Mouse (Mus musculus): ENCODE data around the gene Vav1.
A peak's percentile ranks its signal among the peaks of the same experiment; 100 is the strongest.
"Not testable (repeated sequence)": the region's sequence is repeated elsewhere in the genome, so short reads cannot be mapped to it uniquely, and the experiment has no call there.

The Vav1 gene

GRCm38 (mm10) chr17:57283906-57284305 is 5.0 kb downstream of the Vav1 start:
- no peak for DNase-seq

GRCm38 (mm10) chr17:57285077-57285476 is 6.2 kb downstream of the Vav1 start:
- no peak for DNase-seq

- DNase-seq: no peak
Measured at GRCm38 (mm10) chr17:57286718-57287355, 7.9 kb downstream of the Vav1 start.

GRCm38 (mm10) chr17:57289252-57289651 is 10.4 kb downstream of the Vav1 start:
- DNase-seq: no peak

- DNase-seq: no peak
Measured at GRCm38 (mm10) chr17:57290001-57290670, 11.2 kb downstream of the Vav1 start.

GRCm38 (mm10) chr17:57290671-57291055 is 11.8 kb downstream of the Vav1 start:
- no peak for DNase-seq

GRCm38 (mm10) chr17:57292302-57292701 is 13.4 kb downstream of the Vav1 start:
- DNase-seq: no peak

- DNase-seq: no peak
Measured at GRCm38 (mm10) chr17:57292968-57293367, 14.1 kb downstream of the Vav1 start.

- DNase-seq: peak; percentile 76
Measured at GRCm38 (mm10) chr17:57295935-57296334, 17.0 kb downstream of the Vav1 start.

GRCm38 (mm10) chr17:57297040-57297439 is 18.1 kb downstream of the Vav1 start:
- no peak for DNase-seq

- no peak for DNase-seq
Measured at GRCm38 (mm10) chr17:57305593-57305992, 26.7 kb downstream of the Vav1 start.

- no peak for DNase-seq
Measured at GRCm38 (mm10) chr17:57307074-57307473, 28.2 kb downstream of the Vav1 start.

- no peak for DNase-seq
Measured at GRCm38 (mm10) chr17:57311801-57312200, 32.9 kb downstream of the Vav1 start.

GRCm38 (mm10) chr17:57327615-57328014 is 48.7 kb downstream of the Vav1 start:
- DNase-seq: peak; percentile 20

GRCm38 (mm10) chr17:57328944-57329343 is 50.0 kb downstream of the Vav1 start:
- no peak for DNase-seq

GRCm38 (mm10) chr17:57330993-57331392 is 52.1 kb downstream of the Vav1 start:
- DNase-seq: no peak

- DNase-seq: no peak
Measured at GRCm38 (mm10) chr17:57332241-57332640, 53.3 kb downstream of the Vav1 start.

- DNase-seq: no peak
Measured at GRCm38 (mm10) chr17:57334001-57334760, 55.3 kb downstream of the Vav1 start.

- peak; percentile 65 for DNase-seq
Measured at GRCm38 (mm10) chr17:57334761-57335150, 55.9 kb downstream of the Vav1 start.

- DNase-seq: not testable (repeated sequence)
Measured at GRCm38 (mm10) chr17:57335194-57335593, 56.3 kb downstream of the Vav1 start.

GRCm38 (mm10) chr17:57335673-57336303 is 56.9 kb downstream of the Vav1 start:
- peak; percentile 73 for DNase-seq

GRCm38 (mm10) chr17:57337996-57338395 is 59.1 kb downstream of the Vav1 start:
- DNase-seq: no peak

- no peak for DNase-seq
Measured at GRCm38 (mm10) chr17:57339298-57339697, 60.4 kb downstream of the Vav1 start.
